ENCODE assay signal across 27 mouse cellular contexts in genomic region chr7:127648516-127649201, GRCm38 (mm10). TPM values are rescaled to one million over a fixed set of nuclear protein-coding genes. Genes with fewer than 3 reads are reported as not detected.
DNase-seq lines count a peak whose midpoint lies in the region; ATAC-seq and TF ChIP-seq lines count a peak whose summit lies in the region.
"Had no signal": no experiment of that assay in that cellular context is flagged by ENCODE, and none has a peak within 500 bp of the region (broad histone marks: within the 10 kb centered on the region; RNA-seq: fewer than 3 reads in every experiment).

No protein-coding gene starts in this region.

- no peak overlapping the region for H3K4me3 ChIP-seq in kidney, embryonic 16.5 days (ENCODE audit: low read length)
- no peak overlapping the region for H3K4me3 ChIP-seq in lung, postnatal 0 days (ENCODE audit: low read depth, low read length)
- H3K4me3 ChIP-seq in MEL (ENCODE audit: control insufficient read depth in 1 of 2, insufficient read depth in 1 of 2, low read depth in 2 of 2, low read length in 2 of 2), result no peak overlapping the region
- no peak overlapping the region for H3K4me3 ChIP-seq in small intestine, adult 2 months (ENCODE audit: low read depth, low read length)
- H3K4me3 ChIP-seq: embryonic facial prominence, embryonic 12.5 days; embryonic facial prominence, embryonic 15.5 days; forebrain, embryonic 15.5 days; heart, embryonic 12.5 days; heart, embryonic 15.5 days; hindbrain, embryonic 10.5 days; hindbrain, embryonic 13.5 days had no signal

- TF ChIP-seq CTCF in lung, postnatal 0 days (IDR thresholded peaks at IDR 0.05), result no peak
- no peak for TF ChIP-seq CTCF in MEL (IDR thresholded peaks at IDR 0.05 in 2 of 3, conservative IDR thresholded peaks at IDR 0.05 in 1 of 3; ENCODE audit: control insufficient read depth in 1 of 3, insufficient read depth in 1 of 3, low read depth in 2 of 3, low read length in 3 of 3, poor library complexity in 1 of 3, severe bottlenecking in 1 of 3)
- no peak for TF ChIP-seq CTCF in small intestine, adult 2 months (IDR thresholded peaks at IDR 0.05; ENCODE audit: extremely low read depth, insufficient read length, insufficient replicate concordance, low read depth, low read length)

- no peak overlapping the region for H3K4me2 ChIP-seq in kidney, embryonic 16.5 days (replicated peaks; ENCODE audit: low read depth, low read length)
- H3K4me2 ChIP-seq in lung, postnatal 0 days (replicated peaks; ENCODE audit: low read depth, low read length), result no peak overlapping the region
- H3K4me2 ChIP-seq: embryonic facial prominence, embryonic 12.5 days; embryonic facial prominence, embryonic 15.5 days; forebrain, embryonic 15.5 days; heart, embryonic 12.5 days; heart, embryonic 15.5 days; hindbrain, embryonic 13.5 days had no signal

- 50% methylated on average over 4 of the region's 4 CpGs for WGBS in kidney, embryonic 16.5 days
- WGBS in lung, postnatal 0 days, result 42% methylated on average over 4 of the region's 4 CpGs
- 20% methylated on average over 4 of the region's 4 CpGs for WGBS in small intestine, adult 2 months

- H3K9ac ChIP-seq in kidney, embryonic 16.5 days (replicated peaks; ENCODE audit: low read length), result no peak overlapping the region
- no peak overlapping the region for H3K9ac ChIP-seq in lung, postnatal 0 days (replicated peaks; ENCODE audit: low read depth)
- no peak overlapping the region; the same call in 1 of the 2 replicates for H3K9ac ChIP-seq in MEL (ENCODE audit: control insufficient read depth, low read depth, low read length, poor library complexity, severe bottlenecking)
- H3K9ac ChIP-seq: embryonic facial prominence, embryonic 12.5 days; embryonic facial prominence, embryonic 15.5 days; forebrain, embryonic 15.5 days; heart, embryonic 12.5 days; heart, embryonic 15.5 days; hindbrain, embryonic 13.5 days had no signal

- no peaks in the 10 kb centered on the region for H3K79me2 ChIP-seq in MEL (ENCODE audit: control insufficient read depth, insufficient read depth, low read length, poor library complexity)

- H3K36me3 ChIP-seq in kidney, embryonic 16.5 days (ENCODE audit: insufficient read depth, low read length), result no peaks in the 10 kb centered on the region
- H3K36me3 ChIP-seq in lung, postnatal 0 days (ENCODE audit: insufficient read depth, low read length), result no peaks in the 10 kb centered on the region
- peaks cover 0 to 11% of the 10 kb centered on the region in 2 experiments; a peak in 2 of 4 replicates for H3K36me3 ChIP-seq in MEL (ENCODE audit: control insufficient read depth in 1 of 2, insufficient read depth in 2 of 2, low read length in 2 of 2)
- no peaks in the 10 kb centered on the region for H3K36me3 ChIP-seq in small intestine, adult 2 months (ENCODE audit: control insufficient read depth, insufficient read depth, low read length)
- H3K36me3 ChIP-seq: embryonic facial prominence, embryonic 12.5 days; embryonic facial prominence, embryonic 15.5 days; forebrain, embryonic 15.5 days; heart, embryonic 12.5 days; heart, embryonic 15.5 days; hindbrain, embryonic 10.5 days; hindbrain, embryonic 13.5 days had no signal

- ATAC-seq in kidney, embryonic 16.5 days (ENCODE audit: low FRiP score, low TSS enrichment), result no peak
- ATAC-seq in lung, postnatal 0 days, result no peak
- ATAC-seq: forebrain, embryonic 15.5 days; hindbrain, embryonic 16.5 days had no signal

- no peak overlapping the region for H3K27ac ChIP-seq in kidney, embryonic 16.5 days (ENCODE audit: low read length)
- H3K27ac ChIP-seq in lung, postnatal 0 days (ENCODE audit: low read length), result no peak overlapping the region
- H3K27ac ChIP-seq in MEL (ENCODE audit: control insufficient read depth, low read depth, low read length), result peak overlapping the region; percentile 30
- peak overlapping the region; percentile 38 for H3K27ac ChIP-seq in small intestine, adult 2 months (ENCODE audit: insufficient read depth, low read depth, low read length)
- H3K27ac ChIP-seq: embryonic facial prominence, embryonic 12.5 days; embryonic facial prominence, embryonic 15.5 days; forebrain, embryonic 15.5 days; heart, embryonic 15.5 days; hindbrain, embryonic 10.5 days; hindbrain, embryonic 13.5 days had no signal

- TF ChIP-seq EP300 in lung, postnatal 0 days (IDR thresholded peaks at IDR 0.05), result no peak
- peak; percentile 71 to 82; a peak in 2 of 4 replicates for TF ChIP-seq EP300 in MEL (IDR thresholded peaks at IDR 0.05; ENCODE audit: low read depth in 1 of 2, low read length in 2 of 2)

- no peaks in the 10 kb centered on the region for H3K9me3 ChIP-seq in kidney, embryonic 16.5 days (ENCODE audit: low read length)
- no peaks in the 10 kb centered on the region for H3K9me3 ChIP-seq in lung, postnatal 0 days (ENCODE audit: low read length)
- H3K9me3 ChIP-seq in MEL (replicated peaks; ENCODE audit: insufficient read depth, low read length), result no peaks in the 10 kb centered on the region
- H3K9me3 ChIP-seq: embryonic facial prominence, embryonic 12.5 days; embryonic facial prominence, embryonic 15.5 days; forebrain, embryonic 15.5 days; heart, embryonic 12.5 days; heart, embryonic 15.5 days; hindbrain, embryonic 10.5 days; hindbrain, embryonic 13.5 days had no signal

- no peaks in the 10 kb centered on the region for H3K27me3 ChIP-seq in kidney, embryonic 16.5 days (ENCODE audit: insufficient read depth, low read length)
- H3K27me3 ChIP-seq in lung, postnatal 0 days (replicated peaks; ENCODE audit: insufficient read depth, low read length), result no peaks in the 10 kb centered on the region
- H3K27me3 ChIP-seq in MEL (ENCODE audit: control insufficient read depth in 1 of 2, insufficient read depth in 2 of 2, low read length in 2 of 2), result no peaks in the 10 kb centered on the region
- no peaks in the 10 kb centered on the region for H3K27me3 ChIP-seq in small intestine, adult 2 months (ENCODE audit: control insufficient read depth, insufficient read depth, low read length)
- H3K27me3 ChIP-seq: CH12.LX; embryonic facial prominence, embryonic 12.5 days; embryonic facial prominence, embryonic 15.5 days; forebrain, embryonic 15.5 days; heart, embryonic 15.5 days had no signal

- TF ChIP-seq RAD21 in MEL (IDR thresholded peaks at IDR 0.05; ENCODE audit: low read depth, low read length), result no peak

- peaks cover 9% of the 10 kb centered on the region for H3K4me1 ChIP-seq in kidney, embryonic 16.5 days (ENCODE audit: insufficient read depth, low read length)
- no peaks in the 10 kb centered on the region for H3K4me1 ChIP-seq in lung, postnatal 0 days (ENCODE audit: insufficient read depth, low read depth, low read length)
- peaks cover 3 to 6% of the 10 kb centered on the region in 2 experiments for H3K4me1 ChIP-seq in MEL (ENCODE audit: control insufficient read depth in 1 of 2, insufficient read depth in 2 of 2, low read length in 2 of 2)
- peaks cover 7% of the 10 kb centered on the region for H3K4me1 ChIP-seq in small intestine, adult 2 months (ENCODE audit: control insufficient read depth, insufficient read depth, insufficient read length, low read length)
- H3K4me1 ChIP-seq: embryonic facial prominence, embryonic 15.5 days; forebrain, embryonic 15.5 days had no signal

- peak; percentile 43 for DNase-seq in kidney, adult 9 months
- peak; percentile 33 for DNase-seq in lung, postnatal 0 days (ENCODE audit: low spot score)
- DNase-seq in lung, postnatal 14 days, result no peak
- peak; percentile 46 for DNase-seq in MEL (ENCODE audit: low read depth, low spot score)
- DNase-seq in right cerebral cortex, postnatal 10 days (ENCODE audit: low spot score in 2 of 2), result no peak
- no peak for DNase-seq in right cerebral cortex, postnatal 36 days (ENCODE audit: low spot score in 2 of 2)
- DNase-seq: adrenal gland, adult 2 months; adrenal gland, postnatal 14 days; cerebellum, adult 11 months; cerebellum, adult 2 months; cerebellum, adult 9-11 months; cerebellum, postnatal 25 days; gastrocnemius, postnatal 25 days; heart, adult 18-20 months; heart, postnatal 10 days; heart, postnatal 36 days had no signal

- TF ChIP-seq POLR2A in MEL (IDR thresholded peaks at IDR 0.05; ENCODE audit: control insufficient read depth in 1 of 2, insufficient read depth in 1 of 2, low read depth in 1 of 2, low read length in 2 of 2, poor library complexity in 1 of 2), result no peak
- no peak for TF ChIP-seq POLR2A in small intestine, adult 2 months (IDR thresholded peaks at IDR 0.05; ENCODE audit: low read depth, low read length)

TF ChIP-seq in MEL, 35 proteins besides CTCF, POLR2A, EP300 and RAD21 (continues in another document):
- TF ChIP-seq ZMIZ1 (IDR thresholded peaks at IDR 0.05; ENCODE audit: low read depth, low read length) (no peak), ZC3H11A (IDR thresholded peaks at IDR 0.05; ENCODE audit: low read depth, low read length) (no peak), USF1 (IDR thresholded peaks at IDR 0.05; ENCODE audit: low read depth, low read length) (peak; percentile 91), UBTF (IDR thresholded peaks at IDR 0.05; ENCODE audit: borderline replicate concordance, insufficient read depth, low read depth, low read length) (no peak), POLR2AphosphoS2 (IDR thresholded peaks at IDR 0.05; ENCODE audit: low read length) (no peak), MAFK (IDR thresholded peaks at IDR 0.05; ENCODE audit: borderline replicate concordance, low read depth, low read length) (no peak), SMC3 (IDR thresholded peaks at IDR 0.05; ENCODE audit: low read depth, low read length) (no peak), SIN3A (IDR thresholded peaks at IDR 0.05; ENCODE audit: low read length) (peak; percentile 41; the same call in 1 of the 2 replicates), GATA1 (IDR thresholded peaks at IDR 0.05; ENCODE audit: low read depth, low read length) (peak; percentile 92), MYB (IDR thresholded peaks at IDR 0.05; ENCODE audit: low read depth, low read length) (no peak), E2F4 (IDR thresholded peaks at IDR 0.05; ENCODE audit: borderline replicate concordance, low read depth, low read length) (no peak), NELFE (IDR thresholded peaks at IDR 0.05; ENCODE audit: low read depth, low read length) (no peak), NRF1 (IDR thresholded peaks at IDR 0.05; ENCODE audit: insufficient read depth, low read depth, low read length, poor library complexity, severe bottlenecking) (no peak), ZKSCAN1 (IDR thresholded peaks at IDR 0.05; ENCODE audit: low read depth, low read length) (no peak), ELF1 (IDR thresholded peaks at IDR 0.05; ENCODE audit: low read depth, low read length) (no peak), CHD2 (IDR thresholded peaks at IDR 0.05; ENCODE audit: low read length) (no peak)

RNA-seq across cellular contexts. Expression of gene Zfp629, which starts 33.1 kb away (rescaled TPM):
- 19.8 and 22.1 TPM in 2 replicates for polyA plus RNA-seq in kidney, embryonic 16.5 days (2015; fragmentation: Nextera tagmentation; extraction: Ambion mirVana)
- polyA plus RNA-seq in lung, postnatal 0 days (2015; fragmentation: Nextera tagmentation; extraction: Ambion mirVana), result 5.2 and 6.0 TPM in 2 replicates
- total RNA-seq in MEL (2012; rRNA removed), result 9.4 and 12.6 TPM in 2 replicates
- polyA plus RNA-seq in MEL (2012; ENCODE audit: insufficient read depth in 1 of 2, insufficient read length in 2 of 2, low read depth in 1 of 2, low replicate concordance in 2 of 2, missing spikeins in 1 of 2), result 10 to 100 TPM in 1 of 2 experiments, not detected in 1; 10.8 TPM
- 4.4 and 5.5 TPM in 2 replicates for polyA plus RNA-seq in small intestine, adult 2 months (2012; rRNA removed)

Comparison
In these comparisons a context has a peak if more than half of its experiments do, and no peak if none do; other contexts are left out.
1. DNase-seq: peak in kidney, adult 9 months (single experiment), lung, postnatal 0 days (single experiment) and MEL (single experiment); none in lung, postnatal 14 days (single experiment), right cerebral cortex, postnatal 10 days (0 of 2) and right cerebral cortex, postnatal 36 days (0 of 2).
2. H3K27ac ChIP-seq: peak in MEL (single experiment) and small intestine, adult 2 months (single experiment); none in kidney, embryonic 16.5 days (single experiment) and lung, postnatal 0 days (single experiment).